Mouse (Mus musculus): ENCODE measurements around the gene Pgam5. TPM values are rescaled to one million over a fixed set of nuclear protein-coding genes. Genes with fewer than 3 reads are reported as not detected.
A peak's percentile ranks its signal among the peaks of the same experiment; 100 is the strongest.

Pgam5 gene
- 10 to 100 TPM; 41.4 to 42.7 TPM for total RNA-seq (2021)
- long read RNA-seq, experiment 1, transcript Pgam5-201 (6 exons, 2,044 nt): major isoform, 48 of 98 reads
- long read RNA-seq, experiment 1, transcript Pgam5-202 (6 exons, 2,098 nt): minor isoform, 38 of 98 reads
- long read RNA-seq, experiment 1, partial matches to known transcripts: 8 of 98 reads
- long read RNA-seq, experiment 1, other reads (novel, unspliced or antisense): 4 of 98 reads
- long read RNA-seq, experiment 2, transcript Pgam5-201 (6 exons, 2,044 nt): major isoform, 28 of 55 reads
- long read RNA-seq, experiment 2, transcript Pgam5-202 (6 exons, 2,098 nt): minor isoform, 18 of 55 reads
- long read RNA-seq, experiment 2, partial matches to known transcripts: 2 of 55 reads
- long read RNA-seq, experiment 2, other reads (novel, unspliced or antisense): 7 of 55 reads

GRCm38 (mm10) chr5:110269141-110270101 is at the start of gene Pgam5:
Pgam5 (minus strand) TSS chr5:110269913.
- peak; percentile 95 for DNase-seq

- DNase-seq: no peak
Measured at GRCm38 (mm10) chr5:110313127-110313526, 43.4 kb upstream of the Pgam5 start.

GRCm38 (mm10) chr5:110308861-110309260 is 39.1 kb upstream of the Pgam5 start:
- no peak for DNase-seq

DNA sequence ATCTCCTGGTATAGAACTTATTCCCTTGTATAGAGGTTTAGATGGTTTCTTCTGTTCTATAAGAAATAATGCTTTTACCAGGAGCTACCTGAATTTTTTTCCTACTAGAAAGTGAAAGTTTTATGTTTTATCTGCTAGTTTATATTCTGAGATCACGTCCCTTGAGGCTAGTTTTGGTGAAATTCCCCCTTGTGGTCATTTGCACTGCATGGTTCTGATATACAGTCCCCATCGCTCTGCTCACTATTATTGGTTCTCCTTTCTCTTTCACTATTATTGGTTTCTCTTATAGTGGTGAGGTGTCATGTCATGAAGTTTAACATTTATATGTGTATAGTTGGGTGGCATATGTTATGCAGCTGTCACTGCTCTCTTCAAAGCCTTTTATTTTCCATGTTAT is 30.9 kb upstream of the Pgam5 start:
- DNase-seq: no peak

DNA sequence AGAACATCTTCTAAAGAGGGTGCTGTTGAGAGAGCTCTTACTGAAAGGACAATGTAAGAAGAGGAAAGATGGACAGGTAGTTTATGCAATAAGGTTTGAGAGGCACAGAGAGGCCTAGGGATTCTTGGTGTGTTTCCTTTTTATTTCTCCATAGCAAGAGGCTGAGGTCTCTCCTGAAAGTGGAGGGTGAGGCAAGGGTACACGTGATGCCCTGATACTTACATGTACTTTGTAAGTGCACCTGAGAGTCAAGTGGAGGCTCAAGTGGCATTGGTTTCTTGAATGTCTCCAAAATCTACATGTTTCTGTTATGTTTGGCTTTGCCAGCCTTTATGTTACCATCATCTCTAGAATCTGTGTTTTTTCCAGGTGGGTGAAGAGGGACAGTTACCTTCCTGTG is 26.9 kb upstream of the Pgam5 start:
- no peak for DNase-seq

- no peak for DNase-seq
Measured at GRCm38 (mm10) chr5:110291649-110292048, 21.9 kb upstream of the Pgam5 start.

DNA sequence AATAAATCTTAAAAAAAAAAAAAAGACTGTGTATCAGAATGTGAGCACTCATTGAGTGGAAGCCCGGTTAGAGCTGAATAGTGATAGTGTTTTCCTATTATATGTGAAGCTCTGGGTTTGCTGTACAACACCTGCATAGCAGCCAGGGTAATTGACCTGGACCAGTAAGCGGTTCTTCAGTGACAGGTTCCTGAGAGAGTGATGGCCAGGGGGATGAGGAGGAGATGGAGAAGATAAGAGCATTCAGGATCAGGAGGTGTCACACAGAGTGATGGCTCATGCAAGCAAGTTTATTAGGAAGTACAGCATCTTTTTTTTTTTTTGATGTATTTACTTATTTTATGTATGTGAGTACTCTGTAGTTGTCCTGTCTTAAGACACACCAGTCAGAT is 17.4 kb upstream of the Pgam5 start:
- DNase-seq: no peak

DNA sequence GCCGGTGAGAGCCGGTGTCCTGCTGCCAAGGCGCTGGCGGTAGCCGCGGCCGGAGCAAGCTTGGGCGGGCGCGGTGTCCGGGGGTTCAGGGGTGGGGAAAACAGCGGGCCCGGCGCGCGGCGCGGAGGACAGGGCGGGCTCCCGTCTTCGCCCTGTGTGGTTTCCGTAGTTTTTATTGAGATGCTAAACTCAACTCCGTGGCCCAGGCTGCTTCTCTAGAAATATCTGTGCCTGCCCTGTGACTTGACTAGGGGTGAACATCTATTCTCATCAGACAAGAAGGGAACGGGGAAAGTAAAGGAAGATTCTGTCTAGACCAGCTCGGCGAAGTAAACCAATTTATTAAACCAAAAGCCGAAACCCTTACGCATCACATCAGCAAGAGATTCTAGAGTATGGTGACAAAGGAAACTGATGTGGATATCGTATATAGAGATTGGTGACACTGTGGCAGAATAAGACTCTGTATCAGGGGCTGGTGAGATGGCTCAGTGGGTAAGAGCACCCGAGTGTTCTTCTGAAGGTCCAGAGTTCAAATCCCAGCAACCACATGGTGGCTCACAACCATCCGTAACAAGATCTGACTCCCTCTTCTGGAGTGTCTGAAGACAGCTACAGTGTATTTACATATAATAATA is 16.9 kb upstream of the Pgam5 start:
- DNase-seq: no peak

- DNase-seq: peak; percentile 95
Measured at GRCm38 (mm10) chr5:110285770-110286445, 16.2 kb upstream of the Pgam5 start, which contains the start of the genes Pxmp2 and Pole. Pxmp2 (minus strand) TSS chr5:110286186. Pole (plus strand) TSS chr5:110286306.

- DNase-seq: peak; percentile 16
Measured at GRCm38 (mm10) chr5:110285156-110285555, 15.4 kb upstream of the Pgam5 start.

DNA sequence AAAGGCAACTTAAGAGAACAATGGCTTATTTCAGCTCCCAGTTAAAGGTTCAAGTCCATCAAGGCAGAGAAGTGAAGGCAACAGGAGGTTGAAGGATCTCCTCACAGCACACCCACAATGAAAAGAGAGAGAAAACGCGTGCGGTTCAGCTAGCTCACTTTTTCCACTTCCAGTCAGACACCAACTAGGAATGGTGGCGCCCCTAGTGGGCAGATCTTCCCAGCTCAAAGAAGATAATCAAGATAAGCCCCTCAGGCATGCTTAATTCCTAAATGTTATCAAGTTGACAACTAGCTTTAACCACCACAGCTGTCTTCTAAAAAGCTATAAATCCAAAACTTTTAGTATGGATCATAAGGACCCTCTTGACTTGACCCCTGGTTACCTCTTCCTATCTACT is 14.8 kb upstream of the Pgam5 start:
- peak; percentile 75 for DNase-seq

DNA sequence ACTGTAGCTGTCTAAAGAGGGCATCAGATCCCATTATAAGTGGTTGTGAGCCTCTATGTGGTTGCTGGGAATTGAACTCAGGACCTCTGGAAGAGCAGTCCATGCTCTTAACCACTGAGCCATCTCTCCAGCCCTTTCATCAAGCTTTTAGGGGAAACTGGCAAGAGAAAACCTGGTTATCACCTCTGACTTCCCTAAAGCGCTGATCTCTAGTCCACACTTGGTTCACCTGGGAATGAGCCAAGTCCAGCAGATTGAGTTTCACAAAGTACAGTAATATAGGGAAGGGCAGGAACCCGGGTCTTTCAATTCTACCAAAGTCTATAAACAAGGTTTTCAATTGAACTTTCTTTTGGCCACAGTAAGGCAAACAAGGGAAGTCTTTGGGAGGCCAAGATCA is 12.3 kb upstream of the Pgam5 start:
- DNase-seq: no peak

- DNase-seq: no peak
Measured at GRCm38 (mm10) chr5:110276910-110277309, 7.2 kb upstream of the Pgam5 start.

DNA sequence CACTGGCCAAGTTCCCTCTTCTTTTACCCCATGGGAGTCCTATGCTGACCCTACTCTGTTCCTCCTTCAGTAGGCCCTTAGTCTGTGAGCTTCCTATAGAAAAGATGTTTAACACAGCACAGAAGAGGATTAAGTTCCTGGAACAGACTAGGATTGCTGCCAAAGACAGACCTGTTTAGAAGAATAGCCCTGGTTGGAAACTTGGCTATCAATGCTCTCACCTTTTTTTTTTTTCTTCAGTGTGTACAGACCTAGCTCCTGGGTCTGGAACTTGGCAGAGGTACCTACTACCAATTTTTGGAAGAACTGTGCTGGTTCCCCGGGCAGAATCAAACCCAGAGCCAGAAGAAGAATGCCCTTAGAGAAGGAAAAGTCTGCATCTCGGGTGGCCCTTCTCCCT is 6.7 kb upstream of the Pgam5 start:
- DNase-seq: no peak

DNA sequence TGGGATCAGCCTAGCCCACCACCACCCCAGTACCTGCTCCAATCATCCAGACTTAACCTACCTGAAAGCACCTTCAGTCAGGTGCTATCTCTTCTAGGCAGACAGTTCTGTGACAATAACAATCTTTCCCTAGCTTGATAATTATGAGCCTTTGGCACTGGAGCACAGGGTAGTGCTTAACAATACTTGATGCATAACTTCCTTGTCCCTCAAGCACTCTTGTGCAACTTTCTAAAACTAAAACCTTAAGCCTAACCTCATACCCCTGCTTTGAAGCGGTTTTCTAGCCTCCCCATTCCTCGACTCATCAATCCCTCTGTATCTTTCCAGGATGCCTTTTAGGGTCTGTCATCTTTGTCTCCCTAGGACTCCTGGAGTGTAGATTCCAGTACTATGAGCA is 5.1 kb upstream of the Pgam5 start:
- DNase-seq: no peak

GRCm38 (mm10) chr5:110274147-110274546 is 4.4 kb upstream of the Pgam5 start:
- DNase-seq: no peak

GRCm38 (mm10) chr5:110270242-110270641 is 529 bp upstream of the Pgam5 start:
- DNase-seq: no peak

- no peak for DNase-seq
Measured at GRCm38 (mm10) chr5:110266941-110267340, 2.8 kb downstream of the Pgam5 start.

- DNase-seq: no peak
Measured at GRCm38 (mm10) chr5:110244091-110244490, 25.6 kb downstream of the Pgam5 start.

DNA sequence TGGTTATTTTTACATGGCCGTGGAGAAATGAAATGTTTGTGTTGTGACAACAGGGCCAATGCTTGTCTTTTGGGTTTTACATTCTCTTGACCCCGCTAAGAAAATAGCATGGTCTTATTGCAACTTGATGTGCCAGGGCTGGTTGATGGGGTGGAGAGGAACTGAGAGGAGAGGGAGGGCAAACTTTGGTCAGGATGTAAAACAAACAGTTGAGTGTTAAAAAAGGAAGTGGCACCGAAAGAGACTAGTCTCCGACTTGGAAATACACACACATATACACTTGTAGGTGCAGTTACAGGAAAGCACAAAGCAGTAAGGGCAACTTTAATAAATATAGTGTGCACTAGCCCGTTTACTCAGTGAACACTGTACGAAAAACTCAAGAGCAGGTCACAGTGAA is 37.4 kb downstream of the Pgam5 start:
- DNase-seq: no peak

GRCm38 (mm10) chr5:110231638-110232037 is 38.1 kb downstream of the Pgam5 start:
- peak; percentile 5 for DNase-seq

Data from adrenal gland, postnatal 10 days (tissue).